Mouse (Mus musculus) heart, embryonic 11.5 days (tissue): ENCODE results near the gene Ubr3. TPM values are rescaled to one million over a fixed set of nuclear protein-coding genes. Genes with fewer than 3 reads are reported as not detected.

Experiments used
- ATAC-seq: fragments of 200-750 bp; cut with Nextera tagmentation; replicated peaks from 2 replicates; pipeline ENCODE4 v1.8.0; 2017; ENCODE audit warnings: moderate library complexity; ENCODE audit not compliant: insufficient number of reproducible peaks, low FRiP score, low TSS enrichment
- H3K27ac ChIP-seq: fragments of 300-500 bp; sonication (generic); 2 replicates; pipeline ENCODE4 v1.5.1; 2014; ENCODE audit warnings: mild to moderate bottlenecking, low read depth, low read length
- H3K27me3 ChIP-seq: fragments of 300-500 bp; sonication (generic); 2 replicates; pipeline ENCODE4 v1.6.1; 2014; ENCODE audit warnings: mild to moderate bottlenecking, low read length, mixed read lengths; ENCODE audit not compliant: control insufficient read depth, insufficient read depth
- H3K36me3 ChIP-seq: fragments of 300-500 bp; sonication (generic); 2 replicates; pipeline ENCODE4 v1.6.1; 2014; ENCODE audit warnings: mild to moderate bottlenecking, low read length, moderate library complexity, mixed read lengths; ENCODE audit not compliant: control insufficient read depth, insufficient read depth
- H3K4me1 ChIP-seq: fragments of 300-500 bp; sonication (generic); 2 replicates; pipeline ENCODE4 v1.6.1; 2014; ENCODE audit warnings: low read length; ENCODE audit not compliant: control insufficient read depth, insufficient read depth
- H3K4me2 ChIP-seq: fragments of 300-500 bp; sonication (generic); 2 replicates; pipeline ENCODE4 v1.6.1; 2014; ENCODE audit warnings: mild to moderate bottlenecking, moderate library complexity
- H3K4me3 ChIP-seq: fragments of 300-500 bp; sonication (generic); 2 replicates; pipeline ENCODE4 v1.5.1; 2014; ENCODE audit warnings: low read depth, low read length
- H3K9ac ChIP-seq: fragments of 300-500 bp; sonication (generic); 2 replicates; pipeline ENCODE4 v1.6.1; 2014; ENCODE audit warnings: mild to moderate bottlenecking, low read depth, low read length, moderate library complexity
- H3K9me3 ChIP-seq: fragments of 300-500 bp; sonication (generic); replicated peaks from 2 replicates; pipeline ENCODE4 v1.6.1; 2016; ENCODE audit warnings: low read length; ENCODE audit not compliant: control insufficient read depth
- WGBS: fragments of 180-500 bp; shearing (Covaris S2); extraction: QIAGEN DNeasy Blood & Tissue Kit; methylation state at CpG from one replicate; pipeline ENCODE4 v1.1.7; 2014; ENCODE audit not compliant: insufficient replicate concordance; 5-methylcytosine and 5-hydroxymethylcytosine counted together
- polyA plus RNA-seq: library from polyadenylated mRNA; unstranded; fragments of >200 nt; fragmentation: Nextera tagmentation; extraction: Ambion mirVana; gene quantifications from 2 replicates; pipeline ENCODE4 v1.2.1, GENCODE M21; 2014

Ubr3 gene
- polyA plus RNA-seq, 1 experiment from 2014 or later: 13.8 TPM

DNA sequence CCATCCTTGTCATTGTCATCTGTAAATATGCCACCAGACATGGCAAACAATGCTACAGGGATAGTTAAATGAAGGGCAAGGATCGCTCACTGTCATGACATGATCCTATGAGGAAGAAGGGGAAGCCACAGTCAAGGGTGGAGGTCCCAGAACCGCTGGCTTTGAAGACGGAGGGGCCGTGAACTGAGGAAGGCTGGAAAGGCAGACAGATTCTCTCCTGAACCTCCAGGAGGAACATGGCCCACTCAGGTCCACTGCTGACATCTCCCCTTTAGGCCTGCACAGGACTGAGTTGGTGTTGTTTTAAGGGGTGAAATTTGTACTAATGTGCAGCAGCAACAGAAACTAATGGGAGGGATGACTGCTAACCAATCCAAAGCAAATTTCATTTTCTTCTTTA lies 161.2 kb downstream of the Ubr3 start:
- no peak overlapping the region for H3K9ac ChIP-seq
- WGBS: 93% methylated on average over 4 of the region's 4 CpGs
- H3K4me1 ChIP-seq: no peaks in the 10 kb centered on the region
- no peak overlapping the region for H3K27ac ChIP-seq
- no peaks in the 10 kb centered on the region for H3K9me3 ChIP-seq
- no peaks in the 10 kb centered on the region for H3K36me3 ChIP-seq
- no peak overlapping the region for H3K4me2 ChIP-seq
- H3K4me3 ChIP-seq: no peak overlapping the region
- H3K27me3 ChIP-seq: no peaks in the 10 kb centered on the region
- ATAC-seq: no peak

DNA sequence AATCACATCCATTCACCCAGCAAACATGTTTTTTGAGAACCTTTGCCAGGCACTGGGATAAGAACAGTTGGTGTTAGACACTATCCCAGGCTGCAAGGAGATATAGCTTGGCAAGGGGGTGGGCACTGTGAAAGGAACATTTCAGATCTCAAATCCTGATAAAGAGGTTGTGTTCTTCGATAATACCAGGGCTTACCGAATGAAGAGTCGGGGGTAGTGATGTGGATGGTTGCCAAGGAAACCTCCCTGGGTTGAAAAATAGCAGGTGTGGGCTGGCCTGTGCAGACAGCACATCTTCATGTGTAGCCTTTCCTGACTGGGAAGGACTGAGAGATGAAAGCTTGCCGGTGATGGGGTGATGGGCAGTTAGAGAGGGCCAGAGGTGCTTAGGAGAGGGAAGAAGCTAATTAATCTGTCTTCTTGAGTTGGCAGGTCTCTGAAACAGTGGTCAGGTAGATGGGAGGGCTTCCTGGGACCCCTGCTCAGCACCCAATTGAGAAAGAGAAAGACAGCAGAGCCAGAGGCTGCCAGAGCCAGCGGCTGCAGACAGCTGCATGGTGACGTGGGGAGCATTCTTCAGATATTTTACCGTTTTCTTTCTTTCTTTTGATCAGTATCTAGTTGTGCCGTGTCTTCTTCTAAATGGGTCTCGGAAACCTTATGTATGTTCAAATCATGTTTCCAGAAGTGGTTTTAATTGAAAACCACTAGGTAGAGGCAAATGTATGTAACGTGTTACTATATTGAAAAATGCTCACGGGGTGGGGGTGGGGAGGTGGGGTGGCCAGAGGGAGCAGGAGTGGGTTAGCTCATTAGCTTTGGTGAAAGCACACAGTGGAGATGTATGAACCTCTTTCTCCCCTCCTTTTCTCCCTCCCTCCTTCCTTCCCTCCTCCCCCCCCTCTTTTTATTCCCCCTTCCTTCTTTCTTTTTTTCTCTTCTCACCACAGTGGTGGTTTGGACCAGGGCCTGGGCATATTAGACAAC lies 163.6 kb downstream of the Ubr3 start:
- Histone ChIP-seq H3K9me3 (no peaks in the 10 kb centered on the region), H3K27me3 (no peaks in the 10 kb centered on the region), H3K4me1 (no peaks in the 10 kb centered on the region), H3K27ac (no peak overlapping the region), H3K4me2 (no peak overlapping the region), H3K36me3 (no peaks in the 10 kb centered on the region), H3K9ac (no peak overlapping the region), H3K4me3 (no peak overlapping the region)
- 58% methylated on average over 11 of the region's 11 CpGs for WGBS
- ATAC-seq: no peak

DNA sequence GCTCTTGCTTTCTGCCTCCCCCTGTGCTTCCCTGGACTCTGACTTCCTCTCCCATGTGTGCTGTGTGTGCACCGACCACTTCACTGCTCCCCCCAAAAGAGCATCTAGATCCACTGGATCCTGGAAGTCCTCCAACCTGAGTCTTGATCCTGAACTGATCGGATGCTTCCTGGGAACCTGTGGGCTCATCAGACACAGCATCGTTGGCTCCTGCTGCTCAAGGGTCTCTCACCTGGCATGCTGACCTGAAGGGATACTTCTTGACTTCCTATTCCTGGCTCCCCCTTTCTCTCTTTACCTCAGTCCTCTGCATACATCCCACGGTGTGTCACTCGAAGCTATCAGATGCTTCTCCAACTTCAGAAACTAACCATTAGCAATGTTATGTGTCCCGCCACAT lies 168.1 kb downstream of the Ubr3 start:
- H3K27ac ChIP-seq: no peak overlapping the region
- H3K4me1 ChIP-seq: peaks cover 5% of the 10 kb centered on the region; the same call in 1 of the 2 replicates
- H3K27me3 ChIP-seq: peaks cover 9% of the 10 kb centered on the region
- no peaks in the 10 kb centered on the region for H3K36me3 ChIP-seq
- H3K4me2 ChIP-seq: no peak overlapping the region
- no peak overlapping the region for H3K9ac ChIP-seq
- no peak overlapping the region for H3K4me3 ChIP-seq
- WGBS: 74% methylated on average over 6 of the region's 6 CpGs
- ATAC-seq: no peak
- H3K9me3 ChIP-seq: no peaks in the 10 kb centered on the region

DNA sequence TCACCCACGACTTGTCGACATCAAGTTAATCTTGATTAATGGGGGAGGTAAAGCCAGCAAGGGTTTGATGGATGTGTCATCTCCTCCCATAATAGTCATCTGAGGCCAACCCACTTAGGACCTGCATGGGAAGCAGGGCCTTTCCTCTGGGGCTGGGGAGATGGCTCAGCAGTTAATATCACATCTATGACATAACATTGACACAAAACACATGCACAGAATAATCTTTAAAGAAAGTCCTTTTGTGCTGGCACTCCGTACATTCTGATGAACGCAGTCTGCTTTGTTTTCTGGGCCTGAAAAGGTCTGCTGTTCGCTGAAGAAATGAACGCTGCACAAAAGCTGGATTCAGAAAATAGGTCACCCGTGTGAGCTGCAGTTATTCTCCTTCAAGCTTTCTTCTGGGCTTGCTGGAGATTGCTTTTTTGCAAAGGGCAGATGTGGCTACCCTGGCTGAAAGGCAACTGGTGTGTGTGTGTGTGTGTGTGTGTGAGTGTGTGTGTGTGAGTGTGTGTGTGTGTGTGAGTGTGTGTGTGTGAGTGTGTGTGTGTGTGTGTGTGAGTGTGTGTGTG lies 168.8 kb downstream of the Ubr3 start:
- no peak for ATAC-seq
- no peaks in the 10 kb centered on the region for H3K9me3 ChIP-seq
- no peak overlapping the region for H3K27ac ChIP-seq
- 64% methylated on average over 7 of the region's 7 CpGs for WGBS
- no peaks in the 10 kb centered on the region for H3K36me3 ChIP-seq
- no peak overlapping the region for H3K4me3 ChIP-seq
- no peak overlapping the region for H3K9ac ChIP-seq
- H3K4me1 ChIP-seq: peaks cover 5% of the 10 kb centered on the region; the same call in 1 of the 2 replicates
- peaks cover 9% of the 10 kb centered on the region for H3K27me3 ChIP-seq
- no peak overlapping the region for H3K4me2 ChIP-seq

DNA sequence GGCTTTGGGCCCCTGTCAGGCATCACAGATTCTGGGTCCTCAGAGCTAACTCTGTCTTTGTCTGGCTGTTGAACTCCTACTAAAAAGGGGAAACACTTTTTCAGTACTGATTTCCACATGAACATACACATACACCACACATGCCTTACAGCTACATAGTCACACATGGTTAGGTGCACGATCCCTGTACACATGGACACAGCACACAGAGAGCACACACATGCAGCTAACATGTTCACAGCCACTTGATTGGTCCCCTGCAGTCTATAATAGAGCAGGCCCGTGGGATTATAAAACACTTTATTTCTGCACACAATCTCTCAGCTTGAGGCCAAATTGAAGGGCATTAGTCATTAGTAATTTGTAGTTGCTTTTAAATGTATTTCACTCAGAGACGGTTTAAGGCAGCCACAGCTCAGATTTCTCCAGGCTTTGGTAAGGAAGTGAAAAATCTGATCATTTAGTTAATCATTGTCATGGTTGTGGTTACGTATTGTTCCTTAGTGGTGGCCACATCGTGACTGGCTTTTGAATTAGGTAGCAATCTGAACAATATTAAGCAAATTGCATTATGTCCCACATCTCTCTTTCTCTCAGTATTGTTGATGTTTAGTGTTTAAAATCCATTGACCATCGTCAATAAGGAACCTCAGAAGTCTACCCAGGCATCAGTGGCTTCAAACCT lies 169.4 kb downstream of the Ubr3 start:
- H3K4me2 ChIP-seq: no peak overlapping the region
- no peak for ATAC-seq
- no peak overlapping the region for H3K27ac ChIP-seq
- H3K9ac ChIP-seq: no peak overlapping the region
- 77% methylated on average over 6 of the region's 6 CpGs for WGBS
- H3K9me3 ChIP-seq: no peaks in the 10 kb centered on the region
- H3K27me3 ChIP-seq: peaks cover 9% of the 10 kb centered on the region
- peaks cover 5% of the 10 kb centered on the region; the same call in 1 of the 2 replicates for H3K4me1 ChIP-seq
- no peaks in the 10 kb centered on the region for H3K36me3 ChIP-seq
- H3K4me3 ChIP-seq: no peak overlapping the region

DNA sequence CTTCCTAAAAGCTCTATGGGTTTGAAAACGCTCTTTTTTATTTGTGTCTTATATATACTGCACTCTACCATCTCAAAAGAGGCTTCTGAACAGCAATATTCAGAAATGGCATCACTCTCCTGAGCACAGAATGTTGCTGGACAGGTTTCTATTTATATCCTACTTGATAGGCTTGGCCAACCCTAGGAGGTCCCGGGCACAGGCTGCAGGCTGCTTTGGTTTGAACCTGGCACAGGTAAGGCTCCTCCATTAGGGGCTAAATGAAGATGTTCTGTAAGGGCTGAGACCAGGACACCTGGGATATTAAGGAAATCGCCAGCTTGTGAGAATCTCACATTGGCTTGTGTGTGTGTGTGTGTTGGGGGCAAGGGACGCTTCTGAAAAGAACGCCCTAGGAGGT lies 172.8 kb downstream of the Ubr3 start:
- Histone ChIP-seq H3K9ac (peak overlapping the region; percentile 17; the same call in 1 of the 2 replicates), H3K4me3 (no peak overlapping the region)

More for the DNA sequence above, 172.8 kb downstream of the Ubr3 start:
- H3K27ac ChIP-seq: no peak overlapping the region
- H3K36me3 ChIP-seq: no peaks in the 10 kb centered on the region
- H3K4me1 ChIP-seq: peaks cover 5% of the 10 kb centered on the region; the same call in 1 of the 2 replicates
- WGBS: 82% methylated on average over 5 of the region's 5 CpGs
- no peak overlapping the region for H3K4me2 ChIP-seq
- ATAC-seq: no peak
- H3K27me3 ChIP-seq: peaks cover 9% of the 10 kb centered on the region
- no peaks in the 10 kb centered on the region for H3K9me3 ChIP-seq

Other genes with a start within 250 kb of the Ubr3 start
- 14.6 and 16.4 TPM in 2 replicates for gene Klhl41, start 227.1 kb upstream of the Ubr3 start, polyA plus RNA-seq
- gene Fastkd1, start 183.7 kb upstream of the Ubr3 start, polyA plus RNA-seq: 23.5 and 24.4 TPM in 2 replicates
- gene Ppig, start 174.7 kb upstream of the Ubr3 start, polyA plus RNA-seq: 76.8 and 87.8 TPM in 2 replicates
- 1.0 and 2.0 TPM in 2 replicates for gene Ccdc173, start 107.7 kb upstream of the Ubr3 start, polyA plus RNA-seq
- 23.4 and 23.7 TPM in 2 replicates for gene Phospho2, start 107.6 kb upstream of the Ubr3 start, polyA plus RNA-seq
- 53.7 and 62.6 TPM in 2 replicates for gene Klhl23, start 75.3 kb upstream of the Ubr3 start, polyA plus RNA-seq
- gene Ssb, start 35.7 kb upstream of the Ubr3 start, polyA plus RNA-seq: 229 and 233 TPM in 2 replicates
- gene Mettl5, start 11.6 kb upstream of the Ubr3 start, polyA plus RNA-seq: 34.7 and 36.4 TPM in 2 replicates
- 0.21 and 0.30 TPM in 2 replicates for gene Myo3b, start 141.9 kb downstream of the Ubr3 start, polyA plus RNA-seq